Mouse (Mus musculus) embryonic facial prominence, embryonic 11.5 days (tissue): ENCODE results near the gene Mtg2. TPM values are rescaled to one million over a fixed set of nuclear protein-coding genes. Genes with fewer than 3 reads are reported as not detected.

Experiments used
- ATAC-seq: fragments of 200-750 bp; cut with Nextera tagmentation; replicated peaks from 2 replicates; pipeline ENCODE4 v1.8.0; 2017; ENCODE audit warnings: low read depth; ENCODE audit not compliant: insufficient number of reproducible peaks, low FRiP score, low TSS enrichment
- DNase-seq: peaks from one replicate; pipeline ENCODE4 v3.0.0-alpha.2; 2015; ENCODE audit warnings: low spot score
- H3K27ac ChIP-seq: fragments of 300-500 bp; sonication (generic); replicated peaks from 2 replicates; pipeline ENCODE4 v1.5.1; 2014; ENCODE audit warnings: mild to moderate bottlenecking, low read depth, low read length, control low read depth
- H3K27me3 ChIP-seq: fragments of 300-500 bp; sonication (generic); 2 replicates; pipeline ENCODE4 v1.6.1; 2014; ENCODE audit warnings: mild to moderate bottlenecking, low read length, moderate library complexity, mixed read lengths; ENCODE audit not compliant: control insufficient read depth, insufficient read depth
- H3K36me3 ChIP-seq: fragments of 300-500 bp; sonication (generic); replicated peaks from 2 replicates; pipeline ENCODE4 v1.6.1; 2014; ENCODE audit warnings: low read depth, mild to moderate bottlenecking, low read length, moderate library complexity, mixed read lengths; ENCODE audit not compliant: control insufficient read depth, insufficient read depth
- H3K4me1 ChIP-seq: fragments of 300-500 bp; sonication (generic); 2 replicates; pipeline ENCODE4 v1.6.1; 2014; ENCODE audit warnings: low read length, mixed read lengths; ENCODE audit not compliant: control insufficient read depth, insufficient read depth
- H3K4me2 ChIP-seq: fragments of 300-500 bp; sonication (generic); 2 replicates; pipeline ENCODE4 v1.6.1; 2014; ENCODE audit warnings: low read depth, mild to moderate bottlenecking, control low read depth, low read length, moderate library complexity
- H3K4me3 ChIP-seq: fragments of 300-500 bp; sonication (generic); 2 replicates; pipeline ENCODE4 v1.5.1; 2014; ENCODE audit warnings: low read depth, low read length, control low read depth
- H3K9ac ChIP-seq: fragments of 300-500 bp; sonication (generic); replicated peaks from 2 replicates; pipeline ENCODE4 v1.6.1; 2014; ENCODE audit warnings: mild to moderate bottlenecking, control low read depth, low read length
- H3K9me3 ChIP-seq: fragments of 300-500 bp; sonication (generic); replicated peaks from 2 replicates; pipeline ENCODE4 v1.6.1; 2016; ENCODE audit warnings: mild to moderate bottlenecking, low read length, inconsistent platforms, mixed read lengths; ENCODE audit not compliant: control insufficient read depth
- WGBS: fragments of 180-500 bp; shearing (Covaris S2); extraction: QIAGEN DNeasy Blood & Tissue Kit; methylation state at CpG from one replicate; pipeline ENCODE4 v1.1.7; 2014; 5-methylcytosine and 5-hydroxymethylcytosine counted together
- polyA plus RNA-seq: library from polyadenylated mRNA; unstranded; fragments of >200 nt; fragmentation: Nextera tagmentation; extraction: Ambion mirVana; gene quantifications from 2 replicates; pipeline ENCODE4 v1.2.1, GENCODE M21; 2014

Gene Mtg2
- polyA plus RNA-seq, 1 experiment from 2014 or later = 25.5 TPM

GRCm38 (mm10) chr2:180063338-180064131, 6.9 kb upstream of the Mtg2 start:
- ATAC-seq (no peak), DNase-seq (no peak)
- H3K9me3 ChIP-seq = no peaks in the 10 kb centered on the region
- WGBS = 96% methylated on average over 11 of the region's 11 CpGs
- H3K4me3 ChIP-seq = no peak overlapping the region
- H3K36me3 ChIP-seq = peaks cover 10% of the 10 kb centered on the region
- H3K27ac ChIP-seq = no peak overlapping the region
- no peaks in the 10 kb centered on the region for H3K27me3 ChIP-seq
- H3K9ac ChIP-seq = no peak overlapping the region
- H3K4me1 ChIP-seq = no peaks in the 10 kb centered on the region
- H3K4me2 ChIP-seq = no peak overlapping the region

- Histone ChIP-seq H3K36me3 (no peaks in the 10 kb centered on the region; the same call in 1 of the 2 replicates), H3K27me3 (no peaks in the 10 kb centered on the region), H3K27ac (no peak overlapping the region), H3K4me1 (no peaks in the 10 kb centered on the region), H3K4me3 (peak overlapping the region; percentile 75), H3K4me2 (peak overlapping the region; percentile 93), H3K9ac (peak overlapping the region; percentile 77), H3K9me3 (no peaks in the 10 kb centered on the region)
- DNase-seq (no peak), ATAC-seq (peak; percentile 51)
- WGBS = 34% methylated on average over 20 of the region's 20 CpGs
Measured at GRCm38 (mm10) chr2:180069770-180070480, 463 bp upstream of the Mtg2 start.

- no peaks in the 10 kb centered on the region for H3K9me3 ChIP-seq
- H3K27ac ChIP-seq = no peak overlapping the region
- ATAC-seq (no peak), DNase-seq (no peak)
- no peak overlapping the region for H3K4me3 ChIP-seq
- H3K4me2 ChIP-seq = no peak overlapping the region
- no peaks in the 10 kb centered on the region for H3K4me1 ChIP-seq
- no peaks in the 10 kb centered on the region; the same call in 1 of the 2 replicates for H3K36me3 ChIP-seq
- H3K27me3 ChIP-seq = no peaks in the 10 kb centered on the region
- H3K9ac ChIP-seq = no peak overlapping the region
- WGBS = 87% methylated on average over 2 of the region's 2 CpGs
Measured at GRCm38 (mm10) chr2:180071671-180072070, 1.3 kb downstream of the Mtg2 start.

GRCm38 (mm10) chr2:180072886-180073285, 2.5 kb downstream of the Mtg2 start:
- no peak overlapping the region for H3K9ac ChIP-seq
- H3K4me3 ChIP-seq = no peak overlapping the region
- no peaks in the 10 kb centered on the region for H3K27me3 ChIP-seq
- ATAC-seq (no peak), DNase-seq (no peak)
- WGBS = 86% methylated on average over 7 of the region's 7 CpGs
- no peaks in the 10 kb centered on the region for H3K36me3 ChIP-seq
- H3K4me1 ChIP-seq = no peaks in the 10 kb centered on the region
- no peaks in the 10 kb centered on the region for H3K9me3 ChIP-seq
- no peak overlapping the region for H3K4me2 ChIP-seq
- no peak overlapping the region for H3K27ac ChIP-seq

- Histone ChIP-seq H3K27ac (no peak overlapping the region), H3K4me1 (no peaks in the 10 kb centered on the region), H3K36me3 (no peaks in the 10 kb centered on the region), H3K9me3 (no peaks in the 10 kb centered on the region), H3K9ac (no peak overlapping the region), H3K4me3 (no peak overlapping the region), H3K27me3 (no peaks in the 10 kb centered on the region), H3K4me2 (no peak overlapping the region)
- DNase-seq (no peak), ATAC-seq (no peak)
- 73% methylated on average over 3 of the region's 3 CpGs for WGBS
Measured at GRCm38 (mm10) chr2:180077622-180078021, 7.2 kb downstream of the Mtg2 start.

- no peaks in the 10 kb centered on the region for H3K9me3 ChIP-seq
- no peak for ATAC-seq
- no peaks in the 10 kb centered on the region for H3K27me3 ChIP-seq
- H3K9ac ChIP-seq = no peak overlapping the region
- no peak overlapping the region for H3K4me2 ChIP-seq
- no peak overlapping the region for H3K4me3 ChIP-seq
- no peaks in the 10 kb centered on the region for H3K4me1 ChIP-seq
- H3K27ac ChIP-seq = no peak overlapping the region
- H3K36me3 ChIP-seq = no peaks in the 10 kb centered on the region
- no peak for DNase-seq
- WGBS = 89% methylated on average over 8 of the region's 8 CpGs
Measured at GRCm38 (mm10) chr2:180080680-180081079, 10.3 kb downstream of the Mtg2 start.

- Histone ChIP-seq H3K4me1 (no peaks in the 10 kb centered on the region), H3K27me3 (no peaks in the 10 kb centered on the region), H3K4me2 (no peak overlapping the region), H3K4me3 (no peak overlapping the region), H3K9ac (no peak overlapping the region), H3K36me3 (no peaks in the 10 kb centered on the region), H3K9me3 (no peaks in the 10 kb centered on the region), H3K27ac (no peak overlapping the region)
- WGBS = 84% methylated on average over 10 of the region's 10 CpGs
- ATAC-seq (no peak), DNase-seq (no peak)
Measured at GRCm38 (mm10) chr2:180083063-180083462, 12.7 kb downstream of the Mtg2 start.

- Histone ChIP-seq H3K4me3 (no peak overlapping the region), H3K4me2 (no peak overlapping the region), H3K9ac (no peak overlapping the region), H3K27me3 (no peaks in the 10 kb centered on the region), H3K9me3 (no peaks in the 10 kb centered on the region), H3K27ac (no peak overlapping the region), H3K36me3 (no peaks in the 10 kb centered on the region), H3K4me1 (no peaks in the 10 kb centered on the region)
- WGBS = 17% methylated on average over 3 of the region's 3 CpGs
- ATAC-seq = no peak
- peak; percentile 36 for DNase-seq
Measured at GRCm38 (mm10) chr2:180084565-180084964, 14.2 kb downstream of the Mtg2 start.
